In genomic region chr10:39557851-39558250, GRCm38 (mm10) we compare ENCODE assay signal across 8 mouse cellular contexts. TPM values are rescaled to one million over a fixed set of nuclear protein-coding genes. Genes with fewer than 3 reads are reported as not detected.
DNase-seq lines count a peak whose midpoint lies in the region; ATAC-seq lines count a peak whose summit lies in the region.
"Had no signal": no experiment of that assay in that cellular context is flagged by ENCODE, and none has a peak within 500 bp of the region (broad histone marks: within the 10 kb centered on the region; RNA-seq: fewer than 3 reads in every experiment).

No protein-coding gene starts in this region.

- H3K9ac ChIP-seq in intestine, embryonic 14.5 days (ENCODE audit: low read length) = peak overlapping the region; percentile 25; the same call in 1 of the 2 replicates
- peak overlapping the region; percentile 36; the same call in 1 of the 2 replicates for H3K9ac ChIP-seq in lung, embryonic 16.5 days (ENCODE audit: low read length)
- H3K9ac ChIP-seq: liver, embryonic 14.5 days had no signal

- intact Hi-C loops in left cerebral cortex, postnatal 25 days (cut with DNase I) = no loop called here

- DNase-seq in brain, adult 2 months (ENCODE audit: low read depth, low spot score) = peak; percentile 41
- DNase-seq in gastrocnemius, postnatal 25 days = peak; percentile 83
- no peak for DNase-seq in intestine, embryonic 14.5 days (ENCODE audit: low spot score)
- DNase-seq in testis, postnatal 10 days (ENCODE audit: low spot score) = peak; percentile 77
- no peak for DNase-seq in spleen, postnatal 14 days (ENCODE audit: low spot score in 2 of 2)
- DNase-seq in left cerebral cortex, postnatal 25 days (ENCODE audit: low spot score in 2 of 2) = no peak

- no peak overlapping the region for H3K4me3 ChIP-seq in intestine, embryonic 14.5 days (ENCODE audit: low read depth, low read length)
- H3K4me3 ChIP-seq in lung, embryonic 16.5 days (ENCODE audit: low read length) = no peak overlapping the region

- H3K4me1 ChIP-seq in intestine, embryonic 14.5 days (replicated peaks; ENCODE audit: control insufficient read depth, insufficient read depth, low read length) = peaks cover 46% of the 10 kb centered on the region
- peaks cover 39% of the 10 kb centered on the region for H3K4me1 ChIP-seq in lung, embryonic 16.5 days (replicated peaks; ENCODE audit: control insufficient read depth, insufficient read depth, low read length)

- H3K4me2 ChIP-seq in intestine, embryonic 14.5 days (ENCODE audit: low read length) = no peak overlapping the region
- H3K4me2 ChIP-seq in lung, embryonic 16.5 days (ENCODE audit: low read depth, low read length) = peak overlapping the region; percentile 7; the same call in 1 of the 2 replicates

- no peaks in the 10 kb centered on the region for H3K27me3 ChIP-seq in intestine, embryonic 14.5 days (replicated peaks; ENCODE audit: control insufficient read depth, insufficient read depth, low read length)
- no peaks in the 10 kb centered on the region for H3K27me3 ChIP-seq in lung, embryonic 16.5 days (ENCODE audit: control insufficient read depth, insufficient read depth, low read depth, low read length)

- H3K9me3 ChIP-seq in intestine, embryonic 14.5 days (ENCODE audit: control insufficient read depth, low read length) = no peaks in the 10 kb centered on the region
- no peaks in the 10 kb centered on the region for H3K9me3 ChIP-seq in lung, embryonic 16.5 days (ENCODE audit: control insufficient read depth, low read length)

- H3K27ac ChIP-seq in intestine, embryonic 14.5 days (ENCODE audit: low read depth) = peak overlapping the region; percentile 51; the same call in 1 of the 2 replicates
- H3K27ac ChIP-seq in lung, embryonic 16.5 days (ENCODE audit: low read length) = peak overlapping the region; percentile 67
- H3K27ac ChIP-seq: liver, embryonic 14.5 days had no signal

- H3K36me3 ChIP-seq in intestine, embryonic 14.5 days (ENCODE audit: control insufficient read depth, insufficient read depth, low read length) = no peaks in the 10 kb centered on the region
- no peaks in the 10 kb centered on the region; the same call in 1 of the 2 replicates for H3K36me3 ChIP-seq in lung, embryonic 16.5 days (ENCODE audit: control insufficient read depth, insufficient read depth, low read length)

- ATAC-seq in intestine, embryonic 14.5 days (replicated peaks; ENCODE audit: low FRiP score, low TSS enrichment, low read depth) = 0 out of 2 replicates have a peak, but pooled peaks have one; percentile 26
- peak; percentile 31; the same call in 1 of the 2 replicates for ATAC-seq in lung, embryonic 16.5 days (ENCODE audit: low read depth)

- WGBS in intestine, embryonic 14.5 days = 31% methylated on average over 7 of the region's 7 CpGs
- WGBS in lung, embryonic 16.5 days = 56% methylated on average over 7 of the region's 7 CpGs

RNA-seq across cellular contexts. Expression of gene Traf3ip2, which starts 54.9 kb away (rescaled TPM):
- total RNA-seq in gastrocnemius, postnatal 25 days (2021) = 1 to 10 TPM; 4.8 to 5.7 TPM
- 27.8 and 28.5 TPM in 2 replicates for polyA plus RNA-seq in intestine, embryonic 14.5 days (2014; fragmentation: Nextera tagmentation; extraction: Ambion mirVana)
- polyA plus RNA-seq in lung, embryonic 16.5 days (2015; fragmentation: Nextera tagmentation; extraction: Ambion mirVana) = 34.2 and 37.9 TPM in 2 replicates
- under 1 TPM; 0.43 to 0.92 TPM for total RNA-seq in left cerebral cortex, postnatal 25 days (2021)

Comparison
In these comparisons a context has a peak if more than half of its experiments do, and no peak if none do; other contexts are left out.
1. DNase-seq: peak in brain, adult 2 months (single experiment), gastrocnemius, postnatal 25 days (single experiment) and testis, postnatal 10 days (single experiment); none in intestine, embryonic 14.5 days (single experiment), spleen, postnatal 14 days (0 of 2) and left cerebral cortex, postnatal 25 days (0 of 2).